Mouse (Mus musculus) small intestine, adult 2 months (tissue): Measurements from ENCODE around the gene Gm37240. TPM values are rescaled to one million over a fixed set of nuclear protein-coding genes. Genes with fewer than 3 reads are reported as not detected.

Experiments
- H3K27ac ChIP-seq: fragments of 200-500 bp; 2 replicates; pipeline ENCODE4 v1.5.1; 2012; ENCODE audit warnings: low read depth, low read length, control low read depth, inconsistent platforms; ENCODE audit not compliant: insufficient read depth
- H3K27me3 ChIP-seq: fragments of 200-500 bp; 2 replicates; pipeline ENCODE4 v1.6.1; 2012; ENCODE audit warnings: mild to moderate bottlenecking, moderate library complexity, low read length, inconsistent platforms; ENCODE audit not compliant: control insufficient read depth, insufficient read depth
- H3K36me3 ChIP-seq: fragments of 200-500 bp; 2 replicates; pipeline ENCODE4 v1.6.1; 2012; ENCODE audit warnings: mild to moderate bottlenecking, low read length, control low read depth, inconsistent platforms; ENCODE audit not compliant: control insufficient read depth, insufficient read depth
- H3K4me1 ChIP-seq: fragments of 200-500 bp; 2 replicates; pipeline ENCODE4 v1.6.1; 2012; ENCODE audit warnings: low read length, inconsistent platforms, mixed read lengths; ENCODE audit not compliant: control insufficient read depth, insufficient read depth, insufficient read length
- H3K4me3 ChIP-seq: fragments of 200-500 bp; 2 replicates; pipeline ENCODE4 v1.5.1; 2012; ENCODE audit warnings: low read depth, mild to moderate bottlenecking, control low read depth, inconsistent platforms, low read length, moderate library complexity
- CTCF ChIP-seq: fragments of 200-500 bp; IDR thresholded peaks from 2 replicates; pipeline ENCODE4 v1.5.1; 2012; ENCODE audit warnings: low read depth, mild to moderate bottlenecking, control low read depth, inconsistent platforms, low read length, moderate library complexity, mixed read lengths; ENCODE audit not compliant: insufficient replicate concordance, insufficient read length; ENCODE audit errors: extremely low read depth
- POLR2A ChIP-seq: fragments of 200-500 bp; IDR thresholded peaks from 2 replicates; pipeline ENCODE4 v1.6.1; 2012; ENCODE audit warnings: low read depth, mild to moderate bottlenecking, control low read depth, inconsistent platforms, low read length, moderate library complexity
- WGBS: fragments of 180-500 bp; shearing (Covaris S2); methylation state at CpG from one replicate; pipeline ENCODE4 v1.1.7; 2018; 5-methylcytosine and 5-hydroxymethylcytosine counted together
- polyA plus RNA-seq: library from polyadenylated mRNA; depleted of rRNA; stranded (reverse); fragments of >200 nt; gene quantifications from 2 replicates; pipeline ENCODE4 v1.2.3, GENCODE M21; 2012

The Gm37240 gene
- polyA plus RNA-seq, 1 experiment, result 58.2 TPM

DNA sequence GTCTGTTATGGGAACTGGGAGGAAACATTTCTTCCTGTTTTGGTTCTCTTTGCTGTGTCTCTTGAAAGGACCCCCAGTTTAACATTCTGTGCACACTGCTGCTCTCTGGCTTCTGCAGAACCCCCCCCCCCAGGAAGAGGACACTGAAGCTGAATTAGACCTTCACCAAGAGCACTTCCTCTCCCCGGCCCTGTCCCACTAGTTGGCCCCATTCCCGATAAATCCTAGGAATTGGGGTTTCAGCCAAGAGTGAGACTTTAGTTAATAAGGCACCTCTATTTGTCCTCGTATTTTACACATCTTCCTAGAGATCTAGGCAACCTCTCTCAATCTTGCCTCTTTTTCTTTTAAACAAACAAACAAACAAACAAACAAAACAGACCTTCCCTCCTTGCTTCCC is 585.5 kb downstream of the Gm37240 start:
- Histone ChIP-seq H3K27ac (no peak overlapping the region), H3K4me3 (no peak overlapping the region), H3K4me1 (no peaks in the 10 kb centered on the region), H3K27me3 (no peaks in the 10 kb centered on the region), H3K36me3 (no peaks in the 10 kb centered on the region)
- WGBS, result 47% methylated on average over 3 of the region's 3 CpGs
- TF ChIP-seq CTCF (no peak), POLR2A (no peak)

DNA sequence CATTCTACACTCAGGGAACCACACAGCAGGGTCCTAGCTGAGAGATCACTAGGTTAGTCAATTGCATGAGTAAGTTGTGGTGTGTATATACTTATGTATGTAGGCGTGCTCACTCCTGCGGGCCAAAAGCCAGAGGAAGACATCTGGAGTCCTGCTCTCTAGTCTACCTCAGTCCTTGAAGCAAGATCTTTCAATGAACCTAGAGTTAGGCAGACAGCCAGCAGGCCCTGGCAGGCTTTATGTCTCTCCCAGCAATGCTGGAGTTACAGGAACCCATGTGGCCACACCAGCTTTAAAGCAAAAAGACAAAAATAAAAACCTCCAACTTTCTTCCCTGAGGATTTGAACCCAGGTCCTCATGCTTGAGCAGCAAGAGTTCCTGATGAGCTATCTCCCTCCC is 586.0 kb downstream of the Gm37240 start:
- no peaks in the 10 kb centered on the region for H3K4me1 ChIP-seq
- no peaks in the 10 kb centered on the region for H3K36me3 ChIP-seq
- no peaks in the 10 kb centered on the region for H3K27me3 ChIP-seq
- WGBS, result 81% methylated on average over 2 of the region's 2 CpGs
- H3K4me3 ChIP-seq, result no peak overlapping the region
- H3K27ac ChIP-seq, result no peak overlapping the region
- TF ChIP-seq POLR2A (no peak), CTCF (no peak)

DNA sequence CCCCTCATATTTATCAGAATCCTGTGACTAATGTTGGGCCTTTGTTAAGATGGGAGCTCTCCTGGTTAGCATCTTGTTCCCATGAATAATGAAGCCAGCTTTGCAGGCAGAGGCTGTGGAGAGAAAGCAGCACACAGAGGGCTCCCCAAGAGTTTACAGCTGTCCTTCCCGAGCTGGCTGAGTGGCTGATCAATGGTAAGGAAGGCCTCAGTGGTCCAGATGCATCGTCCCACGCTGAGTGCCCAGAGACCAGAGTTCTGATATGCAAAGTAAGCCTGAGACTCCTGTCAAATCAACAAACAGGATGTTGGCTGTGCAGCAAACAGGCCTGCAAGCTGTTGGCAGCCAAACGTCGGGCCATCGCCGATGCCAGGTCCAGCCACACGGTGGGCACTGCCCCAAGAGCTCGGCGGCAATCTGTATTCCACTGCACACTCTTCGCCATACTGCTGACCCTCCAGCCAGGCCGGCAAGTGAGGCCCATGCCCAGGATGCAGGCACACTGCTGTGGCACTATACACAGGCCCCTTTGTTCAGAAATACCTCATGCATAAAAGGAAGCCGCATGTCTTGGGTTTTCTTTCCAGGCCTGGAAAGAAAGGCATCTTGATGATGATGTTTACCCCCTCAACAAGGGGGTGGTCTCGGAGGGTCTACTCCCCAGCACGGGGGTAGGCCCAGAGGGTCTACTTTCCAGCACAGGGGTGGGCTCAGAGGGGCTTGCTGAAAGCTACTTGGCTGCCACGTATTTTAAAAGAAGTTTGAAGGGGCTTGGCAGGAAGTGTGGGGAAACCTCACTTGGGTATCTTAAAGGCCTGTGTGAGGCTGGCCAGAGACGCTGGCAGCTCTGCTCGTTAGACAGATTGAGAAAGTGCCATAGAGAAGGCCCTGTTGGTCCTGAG is 587.4 kb downstream of the Gm37240 start:
- TF ChIP-seq POLR2A (no peak), CTCF (no peak)
- Histone ChIP-seq H3K4me3 (no peak overlapping the region), H3K36me3 (no peaks in the 10 kb centered on the region), H3K27me3 (no peaks in the 10 kb centered on the region), H3K4me1 (no peaks in the 10 kb centered on the region), H3K27ac (no peak overlapping the region)
- WGBS, result 82% methylated on average over 18 of the region's 18 CpGs

DNA sequence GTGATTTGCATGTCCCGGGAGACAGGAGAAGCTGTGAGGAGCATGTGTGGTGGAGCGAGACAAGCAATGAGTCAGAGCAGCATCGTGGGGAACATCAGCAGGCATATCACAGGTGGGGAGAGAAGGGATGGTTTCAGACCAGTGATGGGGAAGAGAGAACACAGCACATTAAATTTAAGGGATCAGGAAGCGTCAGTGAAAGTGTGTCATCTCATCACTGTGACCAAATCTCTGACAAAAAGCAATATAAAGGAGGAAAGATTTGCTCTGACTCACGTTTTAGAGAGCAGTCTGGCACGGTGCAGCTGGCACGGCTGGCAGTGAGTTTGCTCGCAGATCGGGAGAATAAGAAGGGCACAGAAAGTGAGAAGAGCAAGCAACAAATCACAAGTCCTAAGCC is 592.1 kb downstream of the Gm37240 start:
- Histone ChIP-seq H3K4me3 (no peak overlapping the region), H3K27me3 (no peaks in the 10 kb centered on the region), H3K4me1 (no peaks in the 10 kb centered on the region), H3K27ac (no peak overlapping the region), H3K36me3 (no peaks in the 10 kb centered on the region)
- WGBS, result 82% methylated on average over 9 of the region's 9 CpGs
- TF ChIP-seq POLR2A (no peak), CTCF (no peak)

DNA sequence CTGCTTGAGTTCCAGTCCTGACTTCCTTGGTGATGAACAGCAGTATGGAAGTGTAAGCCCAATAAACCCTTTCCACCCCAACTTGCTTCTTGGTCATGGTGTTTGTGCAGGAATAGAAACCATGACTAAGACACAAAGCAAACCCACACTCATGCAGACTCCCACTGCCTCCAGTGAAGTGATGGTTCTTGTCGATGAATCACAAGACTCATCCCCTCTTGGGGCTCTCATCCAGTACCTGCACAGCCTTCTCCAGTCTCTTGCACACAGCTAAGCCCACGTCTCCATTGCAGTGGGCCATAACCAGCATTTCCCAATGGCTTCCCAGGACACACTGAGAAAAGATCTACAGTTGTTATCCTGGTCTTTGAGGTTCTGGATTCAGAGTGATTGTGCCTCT is 599.7 kb downstream of the Gm37240 start:
- no peaks in the 10 kb centered on the region for H3K4me1 ChIP-seq
- 70% methylated on average over 2 of the region's 2 CpGs for WGBS
- no peak overlapping the region for H3K4me3 ChIP-seq
- TF ChIP-seq POLR2A (no peak), CTCF (no peak)
- no peaks in the 10 kb centered on the region for H3K36me3 ChIP-seq
- H3K27me3 ChIP-seq, result no peaks in the 10 kb centered on the region; the same call in 1 of the 2 replicates
- no peak overlapping the region for H3K27ac ChIP-seq

DNA sequence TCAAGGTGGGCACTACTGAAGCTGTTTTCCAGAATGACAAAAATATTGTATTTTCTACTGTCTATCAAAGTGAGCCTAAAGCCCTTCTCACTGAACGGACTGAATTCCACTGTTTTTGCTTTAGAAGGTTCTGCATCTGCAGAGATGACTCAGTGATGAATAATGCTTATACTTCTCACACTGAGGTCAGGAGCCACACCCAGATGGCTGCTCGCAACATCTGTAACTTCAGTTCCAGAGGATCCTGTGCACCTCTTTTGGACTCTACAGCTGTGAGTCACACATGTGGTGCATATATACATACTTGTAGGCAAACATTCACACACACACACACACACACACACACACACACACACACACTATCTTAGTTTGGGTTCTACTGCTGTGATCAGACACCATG is 602.8 kb downstream of the Gm37240 start:
- WGBS, result 69% methylated on average over 2 of the region's 2 CpGs
- Histone ChIP-seq H3K36me3 (no peaks in the 10 kb centered on the region), H3K4me1 (no peaks in the 10 kb centered on the region), H3K4me3 (no peak overlapping the region), H3K27me3 (no peaks in the 10 kb centered on the region; the same call in 1 of the 2 replicates), H3K27ac (no peak overlapping the region)
- TF ChIP-seq POLR2A (no peak), CTCF (no peak)

DNA sequence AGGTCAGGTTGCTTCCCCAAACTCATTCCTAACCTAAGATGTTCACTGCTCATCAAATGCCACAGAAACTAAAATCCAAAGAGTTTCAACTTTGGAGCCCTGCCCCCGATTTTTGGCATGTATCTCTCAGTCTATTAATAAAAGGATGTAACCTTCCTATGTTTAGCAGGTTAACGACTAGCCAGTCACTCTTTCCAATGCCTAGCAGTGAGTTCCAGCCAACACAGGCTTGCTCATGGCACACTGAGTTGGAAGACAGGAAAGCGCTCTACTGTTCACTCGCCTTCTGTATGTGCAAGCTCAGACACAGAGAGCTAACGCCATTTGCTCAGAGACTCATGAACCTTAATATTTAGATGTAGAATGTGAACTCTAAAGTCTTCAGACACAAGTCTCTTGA is 604.5 kb downstream of the Gm37240 start:
- H3K27ac ChIP-seq, result no peak overlapping the region
- H3K4me3 ChIP-seq, result no peak overlapping the region
- 82% methylated on average over 5 of the region's 5 CpGs for WGBS
- no peak for TF ChIP-seq CTCF
- no peak for TF ChIP-seq POLR2A
- H3K36me3 ChIP-seq, result no peaks in the 10 kb centered on the region
- H3K4me1 ChIP-seq, result no peaks in the 10 kb centered on the region
- H3K27me3 ChIP-seq, result no peaks in the 10 kb centered on the region; the same call in 1 of the 2 replicates

DNA sequence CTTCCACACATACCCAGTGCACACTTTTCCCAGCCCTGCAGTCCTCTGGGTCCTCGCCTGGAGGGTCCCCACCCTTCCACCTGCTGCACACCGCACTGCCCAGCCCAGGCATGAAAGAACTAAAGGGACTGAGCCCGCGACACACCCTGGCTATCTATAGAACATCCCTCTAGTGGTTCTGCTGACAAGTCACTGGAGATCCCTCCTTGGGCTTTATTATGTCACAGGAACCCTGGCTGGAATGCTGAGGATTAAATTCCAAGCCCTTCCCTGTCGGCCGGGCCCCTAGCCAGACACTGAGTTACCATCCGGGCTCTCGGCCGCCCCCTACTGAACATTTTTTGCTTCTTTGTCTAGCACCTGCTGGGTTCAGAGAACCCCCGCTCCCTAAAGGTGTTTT is 612.2 kb downstream of the Gm37240 start:
- Histone ChIP-seq H3K27ac (no peak overlapping the region), H3K27me3 (no peaks in the 10 kb centered on the region), H3K4me3 (no peak overlapping the region), H3K4me1 (peaks cover 3% of the 10 kb centered on the region; the same call in 1 of the 2 replicates), H3K36me3 (no peaks in the 10 kb centered on the region)
- WGBS, result 29% methylated on average over 10 of the region's 10 CpGs
- peak; percentile 50; the same call in 1 of the 2 replicates for TF ChIP-seq CTCF
- no peak for TF ChIP-seq POLR2A
